Mouse (Mus musculus): ENCODE results near the gene Kansl1.

Kansl1 gene

GRCm38 (mm10) chr11:104361790-104362189, 106.9 kb downstream of the Kansl1 start:
- DNase-seq = no peak

- no peak for DNase-seq
These were observed 121.7 kb downstream of the Kansl1 start for GRCm38 (mm10) chr11:104346931-104347330.

GRCm38 (mm10) chr11:104334946-104335345, 133.7 kb downstream of the Kansl1 start:
- no peak for DNase-seq

GRCm38 (mm10) chr11:104334115-104334514, 134.5 kb downstream of the Kansl1 start:
- DNase-seq = no peak

- DNase-seq = no peak
These were observed 136.6 kb downstream of the Kansl1 start for GRCm38 (mm10) chr11:104332105-104332504.

- DNase-seq = no peak
These were observed 137.5 kb downstream of the Kansl1 start for GRCm38 (mm10) chr11:104331208-104331607.

GRCm38 (mm10) chr11:104330151-104330550, 138.5 kb downstream of the Kansl1 start:
- DNase-seq = no peak

GRCm38 (mm10) chr11:104329185-104329926, 139.3 kb downstream of the Kansl1 start:
- no peak for DNase-seq

- no peak for DNase-seq
These were observed 140.7 kb downstream of the Kansl1 start for GRCm38 (mm10) chr11:104327946-104328345.

GRCm38 (mm10) chr11:104327462-104327861, 141.2 kb downstream of the Kansl1 start:
- no peak for DNase-seq

- DNase-seq = no peak
These were observed 146.5 kb downstream of the Kansl1 start for GRCm38 (mm10) chr11:104322142-104322541.

- DNase-seq = no peak
These were observed 148.2 kb downstream of the Kansl1 start for GRCm38 (mm10) chr11:104320511-104320910.

GRCm38 (mm10) chr11:104318940-104319781, 149.5 kb downstream of the Kansl1 start:
- DNase-seq = no peak

GRCm38 (mm10) chr11:104317631-104318030, 151.0 kb downstream of the Kansl1 start:
- no peak for DNase-seq

GRCm38 (mm10) chr11:104316685-104317400, 151.8 kb downstream of the Kansl1 start:
- DNase-seq = no peak

GRCm38 (mm10) chr11:104315703-104316102, 153.0 kb downstream of the Kansl1 start:
- DNase-seq = peak; percentile 81

GRCm38 (mm10) chr11:104311643-104312042, 157.0 kb downstream of the Kansl1 start:
- DNase-seq = no peak

- peak; percentile 17 for DNase-seq
These were observed 158.3 kb downstream of the Kansl1 start for GRCm38 (mm10) chr11:104310226-104310887.

GRCm38 (mm10) chr11:104309377-104310225, 159.1 kb downstream of the Kansl1 start:
- no peak for DNase-seq

GRCm38 (mm10) chr11:104307136-104307535, 161.5 kb downstream of the Kansl1 start:
- DNase-seq = no peak

- DNase-seq = no peak
These were observed 162.2 kb downstream of the Kansl1 start for GRCm38 (mm10) chr11:104306483-104306882.

GRCm38 (mm10) chr11:104305711-104306110, 162.9 kb downstream of the Kansl1 start:
- no peak for DNase-seq

Data from thymus, postnatal 25 days (tissue).